Mouse (Mus musculus): ENCODE results near the gene Recql. TPM values are rescaled to one million over a fixed set of nuclear protein-coding genes. Genes with fewer than 3 reads are reported as not detected.

The Recql gene
- total RNA-seq (2023), result 10 to 100 TPM; 17.8 to 20.5 TPM

GRCm38 (mm10) chr6:142387011-142387754 lies at the start of gene Recql, which contains the start of gene Golt1b:
Gene Recql (minus strand): TSS chr6:142387087.
Gene Golt1b (plus strand): TSS chr6:142387221.

GRCm38 (mm10) chr6:142412906-142413491 lies 26.1 kb upstream of the Recql start, which contains the start of gene Spx:
Gene Spx (plus strand): TSS chr6:142413441.

GRCm38 (mm10) chr6:142345440-142346038 lies 41.3 kb downstream of the Recql start, which contains the start of gene Pyroxd1:
Gene Pyroxd1 (plus strand): TSS chr6:142345654.

GRCm38 (mm10) chr6:142322881-142323280 lies 64.0 kb downstream of the Recql start, which contains the start of gene Slco1a5:
Gene Slco1a5 (minus strand): TSS chr6:142322981.

Other genes starting within 250 kb of the Recql start
- not detected for gene Slco1a6, start 178.6 kb downstream of the Recql start, total RNA-seq (2023)
- gene Iapp, start 88.7 kb downstream of the Recql start, total RNA-seq (2023), result not detected
- gene Slco1a5, start 64.1 kb downstream of the Recql start, total RNA-seq (2023), result not detected
- gene Pyroxd1, start 41.4 kb downstream of the Recql start, total RNA-seq (2023), result 10 to 100 TPM; 17.1 to 17.7 TPM
- gene Golt1b, start 134 bp upstream of the Recql start, total RNA-seq (2023), result 10 to 100 TPM; 21.5 to 24.0 TPM
- gene Spx, start 26.4 kb upstream of the Recql start, total RNA-seq (2023), result not detected
- not detected for gene Gys2, start 86.0 kb upstream of the Recql start, total RNA-seq (2023)
- 10 to 100 TPM; 38.4 to 43.9 TPM for gene Ldhb, start 120.9 kb upstream of the Recql start, total RNA-seq (2023)
- not detected for gene Kcnj8, start 184.5 kb upstream of the Recql start, total RNA-seq (2023)